In the genomic region with DNA sequence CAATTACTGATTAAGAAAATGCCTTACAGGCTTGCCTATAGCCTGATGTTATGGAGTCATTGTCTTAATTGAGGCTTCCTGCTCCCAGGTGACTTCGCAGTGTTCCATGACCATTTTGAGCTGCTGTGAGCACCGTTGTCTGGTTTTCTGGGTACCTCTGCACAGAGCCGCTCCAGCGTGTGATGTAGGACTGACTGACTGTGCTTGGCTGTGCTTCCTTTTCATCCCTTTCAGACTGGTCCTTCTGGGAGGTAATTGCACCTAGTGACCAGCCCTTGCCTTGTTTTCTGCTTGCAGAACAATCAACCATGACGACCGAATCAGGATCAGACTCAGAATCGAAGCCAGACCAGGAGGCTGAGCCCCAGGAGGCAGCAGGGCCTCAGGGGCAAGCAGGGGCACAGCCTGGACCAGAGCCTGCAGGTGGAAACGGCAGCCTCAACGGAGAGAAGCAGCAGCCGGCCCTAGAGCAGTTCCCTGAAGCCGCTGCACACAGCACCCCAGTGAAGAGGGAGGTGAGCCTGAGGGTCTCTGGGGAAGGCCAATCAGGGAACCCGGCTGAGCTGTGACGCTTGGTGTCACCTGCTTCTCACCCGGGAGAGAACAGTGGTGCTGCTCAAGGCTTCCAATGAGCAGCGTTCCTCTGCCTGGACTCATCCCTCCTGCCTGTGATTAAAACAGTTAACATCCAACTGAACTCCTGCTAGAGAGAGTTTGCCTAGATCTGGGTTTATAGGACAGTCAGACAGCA, we compare ENCODE assay signal across 14 mouse cellular contexts.
DNase-seq lines count a peak whose midpoint lies in the region; ATAC-seq and TF ChIP-seq lines count a peak whose summit lies in the region.
"Had no signal": no experiment of that assay in that cellular context is flagged by ENCODE, and none has a peak within 500 bp of the region (broad histone marks: within the 10 kb centered on the region; RNA-seq: fewer than 3 reads in every experiment).

No protein-coding gene starts in this region.

- peak; percentile 45; the same call in 1 of the 2 replicates for ATAC-seq in cerebellum, adult (ENCODE audit: insufficient number of reproducible peaks, low FRiP score, low TSS enrichment)
- peak; percentile 72 for ATAC-seq in forebrain, embryonic 14.5 days
- ATAC-seq in hindbrain, postnatal 0 days, result peak; percentile 70
- ATAC-seq in neural tube, embryonic 13.5 days (ENCODE audit: low read depth), result peak; percentile 64; the same call in 1 of the 2 replicates
- ATAC-seq: lung, postnatal 0 days had no signal

- H3K9ac ChIP-seq in forebrain, embryonic 14.5 days (ENCODE audit: low read length), result no peak overlapping the region
- H3K9ac ChIP-seq in hindbrain, postnatal 0 days (replicated peaks; ENCODE audit: low read length), result no peak overlapping the region
- H3K9ac ChIP-seq in neural tube, embryonic 13.5 days, result peak overlapping the region; percentile 41

- no peak for DNase-seq in cerebellum, adult 9-10 months
- no peak for DNase-seq in forebrain, embryonic 14.5 days (ENCODE audit: low spot score)
- peak; percentile 42 for DNase-seq in hindbrain, postnatal 0 days (ENCODE audit: low spot score)
- DNase-seq in yolk sac, embryonic 10.5 days (ENCODE audit: low spot score), result no peak
- no peak for DNase-seq in left cerebral cortex, adult 9 months (ENCODE audit: low spot score in 2 of 2)
- no peak for DNase-seq in left cerebral cortex, adult 2 months (ENCODE audit: extremely low spot score in 1 of 2, low spot score in 2 of 2)
- DNase-seq: adrenal gland, adult 2 months; heart, adult 2 months; heart, postnatal 36 days; kidney, postnatal 14 days had no signal

- no peak overlapping the region for H3K4me3 ChIP-seq in forebrain, embryonic 14.5 days (ENCODE audit: low read depth, low read length)
- H3K4me3 ChIP-seq in hindbrain, postnatal 0 days (ENCODE audit: low read length), result no peak overlapping the region
- H3K4me3 ChIP-seq in neural tube, embryonic 13.5 days, result no peak overlapping the region
- no peak overlapping the region for H3K4me3 ChIP-seq in left cerebral cortex, adult 2 months
- H3K4me3 ChIP-seq: heart, adult 2 months had no signal

- no peaks in the 10 kb centered on the region for H3K9me3 ChIP-seq in forebrain, embryonic 14.5 days (replicated peaks; ENCODE audit: control insufficient read depth, low read length)
- H3K9me3 ChIP-seq in hindbrain, postnatal 0 days (ENCODE audit: low read length), result 0 out of 2 replicates have a peak, but pooled peaks cover 2% of the 10 kb centered on the region
- no peaks in the 10 kb centered on the region for H3K9me3 ChIP-seq in neural tube, embryonic 13.5 days

- TF ChIP-seq CTCF in hindbrain, postnatal 0 days (IDR thresholded peaks at IDR 0.05; ENCODE audit: low read depth), result no peak
- no peak for TF ChIP-seq CTCF in left cerebral cortex, adult 2 months (IDR thresholded peaks at IDR 0.05)

- H3K27ac ChIP-seq in forebrain, embryonic 14.5 days (ENCODE audit: low read depth, low read length), result no peak overlapping the region
- H3K27ac ChIP-seq in hindbrain, postnatal 0 days, result no peak overlapping the region
- peak overlapping the region; percentile 57; the same call in 1 of the 2 replicates for H3K27ac ChIP-seq in neural tube, embryonic 13.5 days (replicated peaks)
- no peak overlapping the region; the same call in 1 of the 2 replicates for H3K27ac ChIP-seq in left cerebral cortex, adult 2 months
- H3K27ac ChIP-seq: heart, adult 2 months had no signal

- intact Hi-C loops in left cerebral cortex, adult 2 months (cut with DNase I), result loop anchor here (5.0 kb wide), 1 partner anchor 50 kb away; no protein-coding TSS in a partner anchor

- no peak overlapping the region for H3K4me2 ChIP-seq in forebrain, embryonic 14.5 days (ENCODE audit: low read length)
- H3K4me2 ChIP-seq in hindbrain, postnatal 0 days (ENCODE audit: low read depth, low read length), result no peak overlapping the region
- H3K4me2 ChIP-seq in neural tube, embryonic 13.5 days, result 0 out of 2 replicates have a peak overlapping the region, but pooled peaks have one; percentile 4
- H3K4me2 ChIP-seq: liver, embryonic 11.5 days had no signal

- H3K27me3 ChIP-seq in forebrain, embryonic 14.5 days (replicated peaks; ENCODE audit: control insufficient read depth, insufficient read depth, low read length), result no peaks in the 10 kb centered on the region
- no peaks in the 10 kb centered on the region for H3K27me3 ChIP-seq in hindbrain, postnatal 0 days (ENCODE audit: insufficient read depth, low read length)
- no peaks in the 10 kb centered on the region for H3K27me3 ChIP-seq in neural tube, embryonic 13.5 days

- WGBS in forebrain, embryonic 14.5 days, result 26% methylated on average over 15 of the region's 15 CpGs
- 29% methylated on average over 15 of the region's 15 CpGs for WGBS in hindbrain, postnatal 0 days
- 18% methylated on average over 15 of the region's 15 CpGs for WGBS in neural tube, embryonic 13.5 days

- H3K4me1 ChIP-seq in forebrain, embryonic 14.5 days (ENCODE audit: control insufficient read depth, insufficient read depth, low read length), result no peaks in the 10 kb centered on the region
- H3K4me1 ChIP-seq in hindbrain, postnatal 0 days (ENCODE audit: insufficient read depth, low read length), result no peaks in the 10 kb centered on the region; the same call in 1 of the 2 replicates
- H3K4me1 ChIP-seq in neural tube, embryonic 13.5 days (replicated peaks), result peaks cover 21% of the 10 kb centered on the region

- peaks cover 4% of the 10 kb centered on the region; the same call in 1 of the 2 replicates for H3K36me3 ChIP-seq in forebrain, embryonic 14.5 days (ENCODE audit: control insufficient read depth, insufficient read depth, low read length)
- H3K36me3 ChIP-seq in hindbrain, postnatal 0 days (ENCODE audit: insufficient read depth, low read length), result no peaks in the 10 kb centered on the region
- peaks cover 13% of the 10 kb centered on the region for H3K36me3 ChIP-seq in neural tube, embryonic 13.5 days
